Mouse (Mus musculus): ENCODE results near the gene Agps. TPM values are rescaled to one million over a fixed set of nuclear protein-coding genes. Genes with fewer than 3 reads are reported as not detected.
A peak's percentile ranks its signal among the peaks of the same experiment; 100 is the strongest.
"Not testable (repeated sequence)": the region's sequence is repeated elsewhere in the genome, so short reads cannot be mapped to it uniquely, and the experiment has no call there.

The Agps gene
- polyA plus RNA-seq, 1 experiment from 2014 or later: 66.2 TPM

GRCm38 (mm10) chr2:75929786-75930444 is 97.9 kb downstream of the Agps start:
- Histone ChIP-seq H3K4me1 (ENCODE audit: control insufficient read depth, insufficient read depth, low read length) (no peaks in the 10 kb centered on the region), H3K4me2 (ENCODE audit: low read depth) (no peak overlapping the region), H3K9ac (ENCODE audit: low read length) (no peak overlapping the region), H3K27me3 (ENCODE audit: control insufficient read depth, insufficient read depth, low read length) (no peaks in the 10 kb centered on the region), H3K4me3 (ENCODE audit: low read depth, low read length) (no peak overlapping the region), H3K36me3 (ENCODE audit: control insufficient read depth, insufficient read depth, low read length) (no peaks in the 10 kb centered on the region), H3K27ac (ENCODE audit: low read depth, low read length) (no peak overlapping the region), H3K9me3 (ENCODE audit: control insufficient read depth, low read length) (no peaks in the 10 kb centered on the region)
- ATAC-seq (ENCODE audit: insufficient read depth, low FRiP score, low TSS enrichment): no peak
- DNase-seq (ENCODE audit: low spot score): no peak
- WGBS: 92% methylated on average over 6 of the region's 6 CpGs

DNA sequence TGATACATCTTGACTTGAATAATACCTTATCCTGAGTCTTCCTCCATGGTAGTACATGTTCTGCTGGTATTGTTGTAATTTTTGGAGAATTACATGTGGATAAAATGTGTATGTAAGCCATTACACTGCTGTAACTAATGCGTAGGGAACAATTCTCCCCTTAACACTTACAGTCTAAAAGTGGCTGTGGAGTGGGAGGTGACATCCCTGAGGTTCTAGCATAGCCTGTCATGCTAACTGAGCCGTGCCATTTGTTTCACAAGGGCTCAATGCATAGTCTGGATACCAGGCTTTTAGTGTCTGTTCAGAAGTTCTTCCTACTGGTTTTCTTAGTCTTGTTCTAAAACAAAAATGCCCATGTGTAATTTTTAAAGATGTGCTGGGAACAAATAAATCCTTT is 99.0 kb downstream of the Agps start:
- ATAC-seq (ENCODE audit: insufficient read depth, low FRiP score, low TSS enrichment) (no peak), DNase-seq (ENCODE audit: low spot score) (no peak)
- 85% methylated on average over 2 of the region's 2 CpGs for WGBS
- Histone ChIP-seq H3K9me3 (ENCODE audit: control insufficient read depth, low read length) (no peaks in the 10 kb centered on the region), H3K9ac (ENCODE audit: low read length) (no peak overlapping the region), H3K36me3 (ENCODE audit: control insufficient read depth, insufficient read depth, low read length) (no peaks in the 10 kb centered on the region), H3K27me3 (ENCODE audit: control insufficient read depth, insufficient read depth, low read length) (no peaks in the 10 kb centered on the region), H3K4me2 (ENCODE audit: low read depth) (no peak overlapping the region), H3K27ac (ENCODE audit: low read depth, low read length) (no peak overlapping the region), H3K4me1 (ENCODE audit: control insufficient read depth, insufficient read depth, low read length) (no peaks in the 10 kb centered on the region), H3K4me3 (ENCODE audit: low read depth, low read length) (no peak overlapping the region)

- WGBS: 49% methylated on average over 7 of the region's 7 CpGs
- no peak for ATAC-seq (ENCODE audit: insufficient read depth, low FRiP score, low TSS enrichment)
- no peak for DNase-seq (ENCODE audit: low spot score)
Measured at GRCm38 (mm10) chr2:75933541-75933940, 101.6 kb downstream of the Agps start.

GRCm38 (mm10) chr2:75936685-75937084 is 104.7 kb downstream of the Agps start:
- H3K27ac ChIP-seq (ENCODE audit: low read depth, low read length); H3K4me2 ChIP-seq (ENCODE audit: low read depth); H3K4me3 ChIP-seq (ENCODE audit: low read depth, low read length); H3K9me3 ChIP-seq (ENCODE audit: control insufficient read depth, low read length); H3K36me3 ChIP-seq (ENCODE audit: control insufficient read depth, insufficient read depth, low read length); H3K9ac ChIP-seq (ENCODE audit: low read length); DNase-seq (ENCODE audit: low spot score); H3K4me1 ChIP-seq (ENCODE audit: control insufficient read depth, insufficient read depth, low read length); ATAC-seq (ENCODE audit: insufficient read depth, low FRiP score, low TSS enrichment); H3K27me3 ChIP-seq (ENCODE audit: control insufficient read depth, insufficient read depth, low read length): not testable (repeated sequence)
- 96% methylated on average over 2 of the region's 2 CpGs for WGBS

More at GRCm38 (mm10) chr2:75933541-75933940, 101.6 kb downstream of the Agps start:
- Histone ChIP-seq H3K9ac (ENCODE audit: low read length) (no peak overlapping the region), H3K36me3 (ENCODE audit: control insufficient read depth, insufficient read depth, low read length) (no peaks in the 10 kb centered on the region), H3K27ac (ENCODE audit: low read depth, low read length) (no peak overlapping the region), H3K4me2 (ENCODE audit: low read depth) (no peak overlapping the region), H3K9me3 (ENCODE audit: control insufficient read depth, low read length) (no peaks in the 10 kb centered on the region), H3K27me3 (ENCODE audit: control insufficient read depth, insufficient read depth, low read length) (no peaks in the 10 kb centered on the region), H3K4me1 (ENCODE audit: control insufficient read depth, insufficient read depth, low read length) (no peaks in the 10 kb centered on the region), H3K4me3 (ENCODE audit: low read depth, low read length) (no peak overlapping the region)

GRCm38 (mm10) chr2:75937520-75938116 is 105.6 kb downstream of the Agps start:
- not testable (repeated sequence) for H3K27me3 ChIP-seq (ENCODE audit: control insufficient read depth, insufficient read depth, low read length); H3K4me1 ChIP-seq (ENCODE audit: control insufficient read depth, insufficient read depth, low read length); H3K9ac ChIP-seq (ENCODE audit: low read length); H3K27ac ChIP-seq (ENCODE audit: low read depth, low read length); H3K9me3 ChIP-seq (ENCODE audit: control insufficient read depth, low read length); H3K36me3 ChIP-seq (ENCODE audit: control insufficient read depth, insufficient read depth, low read length); DNase-seq (ENCODE audit: low spot score)
- Histone ChIP-seq H3K4me2 (ENCODE audit: low read depth) (peak overlapping the region; percentile 59), H3K4me3 (ENCODE audit: low read depth, low read length) (peak overlapping the region; percentile 49)
- 63% methylated on average over 15 of the region's 17 CpGs for WGBS
- ATAC-seq (ENCODE audit: insufficient read depth, low FRiP score, low TSS enrichment): peak; percentile 48

DNA sequence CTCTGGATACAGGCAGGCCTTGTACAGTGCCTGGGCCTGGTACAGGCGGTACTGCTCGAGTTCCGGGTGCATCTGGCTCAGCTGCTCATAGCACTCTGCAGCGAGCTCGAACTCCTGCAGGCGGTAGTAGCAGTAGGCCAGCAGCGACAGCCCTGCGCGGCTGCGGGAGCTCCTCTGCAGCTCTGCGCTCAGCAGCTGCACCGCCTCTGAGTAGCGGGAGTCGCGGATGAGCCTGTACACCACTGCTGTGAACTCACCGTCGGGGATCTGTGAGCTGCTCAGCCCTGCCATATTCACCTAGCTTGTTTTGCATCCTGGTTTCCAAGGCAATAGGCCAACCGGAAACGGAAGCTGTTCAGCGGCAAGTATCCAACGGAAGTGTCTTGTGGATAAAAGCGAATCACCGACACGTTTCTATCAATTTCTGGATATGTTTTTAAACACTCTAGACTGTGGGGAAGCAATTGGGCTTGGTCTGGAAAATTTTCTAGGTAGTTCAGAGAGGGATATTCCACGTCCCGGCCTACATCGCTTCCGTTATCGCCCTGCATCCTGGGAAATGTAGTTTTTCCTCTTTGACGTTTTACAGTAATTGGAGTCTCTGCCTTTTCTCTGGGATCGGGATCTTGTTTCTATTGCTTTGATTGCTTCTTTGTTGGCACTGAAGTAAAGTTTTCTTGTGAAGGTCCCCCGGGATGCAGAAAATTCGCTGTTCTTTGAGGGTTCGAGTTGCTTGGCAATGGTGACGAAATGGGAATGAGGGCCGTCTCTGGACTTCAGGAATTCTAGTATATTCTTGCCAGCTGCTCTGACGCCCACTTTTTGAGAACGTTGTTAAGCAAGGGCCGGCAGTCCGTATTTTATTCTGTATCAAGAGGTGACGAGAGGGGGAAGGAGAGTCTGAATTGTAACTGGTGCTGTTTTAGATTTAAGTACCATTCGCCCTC is 106.4 kb downstream of the Agps start, which contains the start of gene Ttc30b:
Gene Ttc30b, minus strand, starts transcription at position 469 of the 947 bp plus-strand sequence.
- Histone ChIP-seq H3K9me3 (ENCODE audit: control insufficient read depth, low read length) (no peaks in the 10 kb centered on the region), H3K4me1 (ENCODE audit: control insufficient read depth, insufficient read depth, low read length) (no peaks in the 10 kb centered on the region), H3K27ac (ENCODE audit: low read depth, low read length) (0 out of 2 replicates have a peak within 1 kb of the TSS, but pooled peaks have one; percentile 44), H3K9ac (ENCODE audit: low read length) (peak within 1 kb of the TSS; percentile 71), H3K27me3 (ENCODE audit: control insufficient read depth, insufficient read depth, low read length) (no peaks in the 10 kb centered on the region), H3K4me2 (ENCODE audit: low read depth) (peak within 1 kb of the TSS; percentile 59), H3K36me3 (ENCODE audit: control insufficient read depth, insufficient read depth, low read length) (no peaks in the 10 kb centered on the region), H3K4me3 (ENCODE audit: low read depth, low read length) (peak within 1 kb of the TSS; percentile 49)
- WGBS: 5% methylated on average over 35 of the region's 42 CpGs
- ATAC-seq (ENCODE audit: insufficient read depth, low FRiP score, low TSS enrichment) (peak; percentile 82), DNase-seq (ENCODE audit: low spot score) (peak; percentile 77)

DNA sequence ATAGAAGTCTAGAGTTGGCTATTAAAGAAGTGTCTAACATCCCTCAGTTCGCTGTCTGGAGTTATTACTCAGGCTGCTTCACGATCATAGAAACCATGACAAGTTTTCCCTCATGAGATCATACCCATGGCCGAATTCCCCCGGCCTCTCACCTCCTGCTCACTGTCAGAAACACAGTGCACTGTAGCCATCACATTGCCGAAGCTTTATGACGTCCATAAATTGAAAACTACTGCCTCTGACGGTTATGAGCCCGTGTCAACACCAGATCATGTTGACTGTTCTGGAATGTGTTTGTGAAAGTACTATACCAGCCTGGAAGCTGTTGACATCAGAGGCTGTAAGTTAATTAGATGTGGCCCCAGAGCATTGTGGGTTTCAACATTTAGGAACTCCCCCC is 118.7 kb downstream of the Agps start:
- H3K9me3 ChIP-seq (ENCODE audit: control insufficient read depth, low read length): no peaks in the 10 kb centered on the region
- H3K36me3 ChIP-seq (ENCODE audit: control insufficient read depth, insufficient read depth, low read length): no peaks in the 10 kb centered on the region
- H3K4me2 ChIP-seq (ENCODE audit: low read depth): no peak overlapping the region
- WGBS: 86% methylated on average over 8 of the region's 8 CpGs
- no peak overlapping the region for H3K4me3 ChIP-seq (ENCODE audit: low read depth, low read length)
- H3K27me3 ChIP-seq (ENCODE audit: control insufficient read depth, insufficient read depth, low read length): no peaks in the 10 kb centered on the region
- H3K9ac ChIP-seq (ENCODE audit: low read length): no peak overlapping the region
- ATAC-seq (ENCODE audit: insufficient read depth, low FRiP score, low TSS enrichment) (no peak), DNase-seq (ENCODE audit: low spot score) (no peak)
- H3K4me1 ChIP-seq (ENCODE audit: control insufficient read depth, insufficient read depth, low read length): no peaks in the 10 kb centered on the region
- H3K27ac ChIP-seq (ENCODE audit: low read depth, low read length): no peak overlapping the region

GRCm38 (mm10) chr2:75953320-75953719 is 121.3 kb downstream of the Agps start:
- whole genome bisulfite sequencing: 91% methylated on average over 5 of the region's 5 CpGs
- Histone ChIP-seq H3K9me3 (ENCODE audit: control insufficient read depth, low read length) (no peaks in the 10 kb centered on the region), H3K4me1 (ENCODE audit: control insufficient read depth, insufficient read depth, low read length) (no peaks in the 10 kb centered on the region), H3K4me2 (ENCODE audit: low read depth) (no peak overlapping the region), H3K36me3 (ENCODE audit: control insufficient read depth, insufficient read depth, low read length) (no peaks in the 10 kb centered on the region), H3K27me3 (ENCODE audit: control insufficient read depth, insufficient read depth, low read length) (no peaks in the 10 kb centered on the region), H3K9ac (ENCODE audit: low read length) (no peak overlapping the region), H3K27ac (ENCODE audit: low read depth, low read length) (no peak overlapping the region), H3K4me3 (ENCODE audit: low read depth, low read length) (no peak overlapping the region)
- ATAC-seq (ENCODE audit: insufficient read depth, low FRiP score, low TSS enrichment): no peak
- DNase-seq (ENCODE audit: low spot score): no peak
